Mouse (Mus musculus) frontal cortex, postnatal 25 days (tissue): ENCODE measurements around the gene Insm2.

ENCODE experiments used
- DNase-seq, 2 experiments: peaks; one replicate each; pipeline ENCODE4 v3.0.0; 2022; ENCODE audit warnings: low spot score in 2 of 2

Insm2 gene

GRCm38 (mm10) chr12:55604411-55604810 lies 5.2 kb downstream of the Insm2 start:
- no peak for DNase-seq

DNA sequence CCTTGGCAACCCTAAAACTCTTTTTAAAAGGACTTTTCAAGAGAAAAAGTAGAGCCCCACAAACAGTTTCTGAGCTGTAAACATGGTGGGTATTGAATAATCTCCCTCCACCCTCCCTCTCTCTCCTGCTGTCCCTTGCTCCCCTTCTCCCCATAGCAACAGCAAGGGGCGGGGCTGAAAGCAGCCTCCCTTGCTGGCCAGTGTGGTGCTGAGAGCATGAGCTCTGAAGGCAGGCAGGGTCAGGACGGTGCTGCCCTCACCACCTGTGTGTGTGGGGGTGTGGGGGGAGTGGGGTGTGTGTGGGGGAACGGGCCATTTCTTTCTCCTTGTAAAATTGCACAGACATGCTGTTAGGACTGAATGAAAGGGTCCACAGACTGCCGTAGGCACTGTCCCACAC lies 8.7 kb downstream of the Insm2 start:
- no peak for DNase-seq

GRCm38 (mm10) chr12:55610812-55611211 lies 11.6 kb downstream of the Insm2 start:
- DNase-seq, result no peak

DNA sequence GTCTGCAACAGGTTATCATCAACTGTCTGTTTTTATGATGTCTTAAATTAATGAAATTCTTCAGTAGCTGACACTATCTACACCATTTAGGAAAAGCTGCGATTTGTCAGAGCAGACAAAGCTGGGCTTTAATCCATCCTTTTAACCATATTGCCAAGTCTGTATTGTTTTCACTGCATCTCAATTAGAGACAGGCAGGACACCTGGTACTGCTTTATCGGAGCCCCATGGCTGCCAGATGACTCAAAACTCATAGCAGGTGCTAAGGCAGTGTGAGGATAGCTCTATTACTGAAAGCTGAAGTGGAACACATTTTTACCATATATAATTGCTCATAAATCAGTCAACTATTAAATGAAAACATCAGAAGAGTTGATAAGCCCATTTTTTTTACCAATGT lies 21.1 kb downstream of the Insm2 start:
- DNase-seq, result no peak

DNA sequence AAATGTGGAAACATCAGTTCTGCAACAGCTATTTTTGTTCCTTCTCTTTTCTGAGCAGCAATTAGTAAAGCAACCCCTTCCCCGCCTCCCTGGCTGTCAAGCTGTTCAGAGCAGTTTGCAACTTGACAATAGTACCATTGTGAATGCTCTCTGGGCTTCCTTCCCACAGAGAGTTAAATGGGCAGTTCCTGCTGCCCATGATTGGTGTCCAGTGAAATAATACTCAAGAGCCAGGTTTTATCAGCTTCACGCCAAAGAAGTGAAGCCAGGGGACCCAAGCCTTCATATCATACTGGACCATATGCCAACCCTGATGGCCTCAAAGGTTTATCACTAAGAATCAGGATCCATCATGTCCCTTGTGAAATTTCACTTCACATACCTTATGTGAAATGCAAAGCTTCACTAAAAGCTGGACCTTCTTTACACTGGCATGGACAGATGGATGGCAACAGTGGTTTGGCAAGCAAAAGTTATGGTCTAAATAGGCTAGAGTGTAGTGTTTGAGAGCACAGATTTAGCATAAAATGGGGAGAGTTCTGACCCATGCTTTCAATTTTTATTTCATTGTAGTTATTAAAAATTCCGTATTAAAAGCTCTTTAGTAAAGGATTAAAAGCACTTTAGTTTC lies 23.5 kb downstream of the Insm2 start:
- no peak for DNase-seq

DNA sequence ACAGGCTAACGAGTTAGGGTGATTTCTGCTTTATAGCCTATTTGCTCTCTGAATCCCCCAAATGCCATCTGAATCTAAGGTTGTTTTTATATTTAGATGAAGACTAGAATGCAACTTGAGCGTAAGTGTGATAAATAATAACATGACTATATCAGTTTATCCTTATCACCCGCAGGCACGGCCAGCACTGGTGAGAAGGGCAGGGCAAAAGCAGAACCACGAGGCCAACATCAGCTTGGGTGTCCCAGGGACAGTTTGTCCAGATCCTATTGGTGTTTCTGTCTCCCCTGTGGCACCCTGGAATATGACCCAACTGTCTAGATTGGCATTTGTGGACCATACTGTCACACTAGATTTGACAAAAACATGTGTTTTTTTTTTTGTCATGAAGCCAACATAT lies 24.0 kb downstream of the Insm2 start:
- no peak for DNase-seq

DNA sequence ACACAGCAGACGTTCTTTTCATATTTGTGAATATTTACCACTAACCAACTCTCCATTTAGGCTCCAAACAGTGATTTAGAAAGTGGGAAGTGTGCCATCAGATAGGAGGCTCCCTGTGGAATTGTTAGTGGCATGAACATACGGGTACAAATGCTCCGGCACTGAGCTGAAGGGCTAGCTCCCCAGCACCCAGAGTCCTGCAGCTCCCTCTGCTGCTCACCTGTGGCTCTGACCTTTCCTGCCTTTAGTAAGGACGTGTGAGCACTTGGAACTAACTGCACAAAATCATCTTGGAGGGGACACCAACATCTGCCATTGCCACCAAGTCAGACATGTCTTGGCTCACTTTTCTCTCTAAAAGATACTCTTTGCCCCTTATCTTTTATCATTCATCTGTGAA lies 27.5 kb downstream of the Insm2 start:
- no peak for DNase-seq

DNA sequence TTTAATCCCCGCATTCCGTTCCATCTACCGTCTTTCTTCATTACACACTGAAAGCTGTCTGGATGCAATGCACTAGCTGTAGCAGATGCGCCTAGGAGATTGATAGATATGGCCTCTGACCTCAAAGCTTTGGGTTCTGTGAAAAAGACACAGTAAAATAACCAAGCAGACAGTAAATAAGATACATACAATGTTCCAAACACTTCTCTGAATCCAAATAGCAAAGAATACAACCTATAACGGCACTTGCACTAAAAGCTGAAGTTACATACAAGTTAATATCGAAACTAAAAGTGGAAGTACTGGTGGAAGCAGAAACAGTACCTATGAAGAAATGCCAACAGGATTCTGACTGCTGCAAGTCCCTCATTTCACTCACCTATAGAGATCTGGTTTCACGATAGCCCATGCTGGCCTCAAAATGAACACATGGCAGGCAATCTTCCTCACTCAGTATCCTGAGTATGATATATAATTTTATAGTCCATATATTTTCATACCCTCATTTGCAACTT lies 48.8 kb downstream of the Insm2 start:
- DNase-seq, result no peak
